ENCODE assay signal across 17 mouse cellular contexts in the genomic region with DNA sequence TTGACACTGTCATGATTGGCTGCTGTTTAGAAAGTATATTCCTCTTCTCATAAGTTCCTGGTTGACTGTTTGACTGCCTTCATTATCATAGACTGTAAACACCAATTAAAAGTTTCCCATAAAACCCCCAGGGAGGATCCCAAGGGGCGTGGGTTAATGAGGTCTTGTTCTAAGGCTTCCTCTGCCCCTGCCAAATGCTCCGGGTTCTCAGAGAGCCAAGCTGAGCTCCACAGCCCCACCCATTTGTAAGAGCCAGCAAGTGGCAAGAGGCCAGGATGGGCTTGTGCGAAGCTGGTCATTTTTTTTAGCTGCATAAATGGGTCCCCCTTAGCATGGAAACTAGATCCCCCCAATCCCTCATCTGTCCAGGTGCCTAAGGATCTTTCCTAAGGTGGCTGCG. TPM values are rescaled to one million over a fixed set of nuclear protein-coding genes. Genes with fewer than 3 reads are reported as not detected.
DNase-seq lines count a peak whose midpoint lies in the region; ATAC-seq lines count a peak whose summit lies in the region.
"Had no signal": no experiment of that assay in that cellular context is flagged by ENCODE, and none has a peak within 500 bp of the region (broad histone marks: within the 10 kb centered on the region; RNA-seq: fewer than 3 reads in every experiment).

No protein-coding gene starts in this region.

- H3K4me3 ChIP-seq in embryonic facial prominence, embryonic 14.5 days (ENCODE audit: low read depth, low read length): no peak overlapping the region
- H3K4me3 ChIP-seq in embryonic facial prominence, embryonic 10.5 days: no peak overlapping the region
- H3K4me3 ChIP-seq: hindbrain, embryonic 15.5 days; layer of hippocampus, adult 2 months; liver, embryonic 12.5 days had no signal

- H3K27me3 ChIP-seq in embryonic facial prominence, embryonic 14.5 days (replicated peaks; ENCODE audit: control insufficient read depth, insufficient read depth, low read length): no peaks in the 10 kb centered on the region
- H3K27me3 ChIP-seq in embryonic facial prominence, embryonic 10.5 days (replicated peaks; ENCODE audit: low read depth, poor library complexity, severe bottlenecking): no peaks in the 10 kb centered on the region; the same call in 1 of the 2 replicates
- H3K27me3 ChIP-seq: hindbrain, embryonic 15.5 days had no signal

- H3K4me2 ChIP-seq in embryonic facial prominence, embryonic 14.5 days (ENCODE audit: low read depth, low read length): no peak overlapping the region
- H3K4me2 ChIP-seq: hindbrain, embryonic 15.5 days; liver, embryonic 12.5 days had no signal

- H3K9ac ChIP-seq in embryonic facial prominence, embryonic 14.5 days (ENCODE audit: low read depth, low read length): no peak overlapping the region
- H3K9ac ChIP-seq: hindbrain, embryonic 15.5 days; liver, embryonic 12.5 days had no signal

- peak; percentile 51 for DNase-seq in embryonic facial prominence, embryonic 14.5 days (ENCODE audit: low spot score)
- DNase-seq in embryonic facial prominence, embryonic 10.5 days (ENCODE audit: low spot score): no peak
- peak; percentile 12 for DNase-seq in urinary bladder, postnatal 14 days (ENCODE audit: low spot score)
- no peak for DNase-seq in urinary bladder, postnatal 25 days (ENCODE audit: low spot score)
- DNase-seq in heart, postnatal 4 days: peak; percentile 38
- DNase-seq in testis, postnatal 10 days (ENCODE audit: low spot score): no peak
- DNase-seq in layer of hippocampus, adult 9-10 months (ENCODE audit: low spot score): no peak
- DNase-seq in c-Kit-positive CD71-positive TER-119-positive erythroid progenitor cells, embryonic 14.5 days (ENCODE audit: low spot score): no peak
- DNase-seq: adrenal gland, postnatal 25 days; kidney, adult 8-10 months had no signal

- no peaks in the 10 kb centered on the region for H3K4me1 ChIP-seq in embryonic facial prominence, embryonic 14.5 days (ENCODE audit: control insufficient read depth, insufficient read depth, low read length)
- no peaks in the 10 kb centered on the region for H3K4me1 ChIP-seq in embryonic facial prominence, embryonic 10.5 days
- H3K4me1 ChIP-seq: hindbrain, embryonic 15.5 days; liver, embryonic 12.5 days had no signal

- ATAC-seq in embryonic facial prominence, embryonic 14.5 days (ENCODE audit: low read depth): peak; percentile 65; the same call in 1 of the 2 replicates
- ATAC-seq: liver, embryonic 12.5 days had no signal

- no peak overlapping the region for H3K27ac ChIP-seq in embryonic facial prominence, embryonic 14.5 days (replicated peaks; ENCODE audit: low read depth, low read length)
- H3K27ac ChIP-seq in embryonic facial prominence, embryonic 10.5 days (replicated peaks): no peak overlapping the region
- H3K27ac ChIP-seq: hindbrain, embryonic 15.5 days; layer of hippocampus, adult 2 months; liver, embryonic 12.5 days had no signal

- H3K9me3 ChIP-seq in embryonic facial prominence, embryonic 14.5 days (ENCODE audit: control insufficient read depth, low read length): no peaks in the 10 kb centered on the region
- no peaks in the 10 kb centered on the region for H3K9me3 ChIP-seq in embryonic facial prominence, embryonic 10.5 days
- H3K9me3 ChIP-seq: hindbrain, embryonic 15.5 days; liver, embryonic 12.5 days had no signal

- H3K36me3 ChIP-seq in embryonic facial prominence, embryonic 14.5 days (ENCODE audit: control insufficient read depth, insufficient read depth, low read length): no peaks in the 10 kb centered on the region
- no peaks in the 10 kb centered on the region for H3K36me3 ChIP-seq in embryonic facial prominence, embryonic 10.5 days (replicated peaks)
- H3K36me3 ChIP-seq: hindbrain, embryonic 15.5 days; liver, embryonic 12.5 days had no signal

- 36% methylated on average over 4 of the region's 4 CpGs for WGBS in embryonic facial prominence, embryonic 14.5 days
- 52% methylated on average over 4 of the region's 4 CpGs for WGBS in embryonic facial prominence, embryonic 10.5 days

RNA-seq across cellular contexts. Expression of a gene that starts 27.3 kb away (rescaled TPM):
- 0.22 and 0.45 TPM in 2 replicates for polyA plus RNA-seq in embryonic facial prominence, embryonic 14.5 days (2014; fragmentation: Nextera tagmentation; extraction: Ambion mirVana)
- 0.06 TPM in 1 of 2 replicates, not detected in the other for polyA plus RNA-seq in embryonic facial prominence, embryonic 10.5 days (2016; fragmentation: Nextera tagmentation; extraction: Ambion mirVana)
- not detected for total RNA-seq in heart, postnatal 4 days (2021)
- total RNA-seq: adrenal gland, postnatal 25 days; layer of hippocampus, adult 2 months; left cerebral cortex, postnatal 14 days; monocyte, adult 5-6 weeks; neutrophil, adult 5-6 weeks had no signal
- polyA plus RNA-seq: cortical plate, adult 2 months; hindbrain, embryonic 15.5 days had no signal

RNA-seq across cellular contexts. Expression of a gene that starts 47.9 kb away (rescaled TPM):
- polyA plus RNA-seq in embryonic facial prominence, embryonic 14.5 days (2014; fragmentation: Nextera tagmentation; extraction: Ambion mirVana): 4.4 and 5.7 TPM in 2 replicates
- 0.54 and 0.58 TPM in 2 replicates for polyA plus RNA-seq in embryonic facial prominence, embryonic 10.5 days (2016; fragmentation: Nextera tagmentation; extraction: Ambion mirVana)
- total RNA-seq in heart, postnatal 4 days (2021): 1 to 10 TPM; 4.4 to 4.8 TPM

RNA-seq across cellular contexts. Expression of a gene that starts 47.9 kb away (rescaled TPM):
- polyA plus RNA-seq in embryonic facial prominence, embryonic 14.5 days (2014; fragmentation: Nextera tagmentation; extraction: Ambion mirVana): 10.5 and 16.7 TPM in 2 replicates
- polyA plus RNA-seq in embryonic facial prominence, embryonic 10.5 days (2016; fragmentation: Nextera tagmentation; extraction: Ambion mirVana): 2.1 and 2.8 TPM in 2 replicates
- total RNA-seq in heart, postnatal 4 days (2021): 1 to 10 TPM; 4.8 to 4.9 TPM

RNA-seq across cellular contexts. Expression of a gene that starts 59.6 kb away (rescaled TPM):
- 14.2 and 14.7 TPM in 2 replicates for polyA plus RNA-seq in embryonic facial prominence, embryonic 14.5 days (2014; fragmentation: Nextera tagmentation; extraction: Ambion mirVana)
- polyA plus RNA-seq in embryonic facial prominence, embryonic 10.5 days (2016; fragmentation: Nextera tagmentation; extraction: Ambion mirVana): 27.7 and 29.7 TPM in 2 replicates
- total RNA-seq in heart, postnatal 4 days (2021): 1 to 10 TPM; 4.2 to 6.6 TPM

Comparison
In these comparisons a context has a peak if more than half of its experiments do, and no peak if none do; other contexts are left out.
1. DNase-seq: peak in embryonic facial prominence, embryonic 14.5 days (single experiment), urinary bladder, postnatal 14 days (single experiment) and heart, postnatal 4 days (single experiment); none in embryonic facial prominence, embryonic 10.5 days (single experiment), urinary bladder, postnatal 25 days (single experiment), testis, postnatal 10 days (single experiment), layer of hippocampus, adult 9-10 months (single experiment) and c-Kit-positive CD71-positive TER-119-positive erythroid progenitor cells, embryonic 14.5 days (single experiment).